Mouse (Mus musculus) hindbrain, embryonic 14.5 days (tissue): ENCODE results near the gene Gm49358. TPM values are rescaled to one million over a fixed set of nuclear protein-coding genes. Genes with fewer than 3 reads are reported as not detected.
A peak's percentile ranks its signal among the peaks of the same experiment; 100 is the strongest.

Source experiments
- ATAC-seq: fragments of 200-750 bp; cut with Nextera tagmentation; 2 replicates; pipeline ENCODE4 v1.8.0; 2017; ENCODE audit warnings: moderate number of reproducible peaks, mild to moderate bottlenecking, moderate TSS enrichment, moderate library complexity; ENCODE audit not compliant: low FRiP score
- DNase-seq: peaks from one replicate; pipeline ENCODE4 v3.0.0-alpha.2; 2015; ENCODE audit warnings: low spot score
- H3K27ac ChIP-seq: fragments of 300-500 bp; sonication (generic); 2 replicates; pipeline ENCODE4 v1.5.1; 2014; ENCODE audit warnings: mild to moderate bottlenecking, moderate library complexity
- H3K27me3 ChIP-seq: fragments of 300-500 bp; sonication (generic); 2 replicates; pipeline ENCODE4 v1.6.1; 2014; ENCODE audit warnings: mild to moderate bottlenecking, low read length, mixed read lengths; ENCODE audit not compliant: control insufficient read depth, insufficient read depth
- H3K36me3 ChIP-seq: fragments of 300-500 bp; sonication (generic); replicated peaks from 2 replicates; pipeline ENCODE4 v1.6.1; 2014; ENCODE audit not compliant: control insufficient read depth, insufficient read depth
- H3K4me1 ChIP-seq: fragments of 300-500 bp; sonication (generic); replicated peaks from 2 replicates; pipeline ENCODE4 v1.6.1; 2014; ENCODE audit warnings: antibody characterized with exemption, low read length, mixed read lengths; ENCODE audit not compliant: control insufficient read depth, insufficient read depth
- H3K4me2 ChIP-seq: fragments of 300-500 bp; sonication (generic); replicated peaks from 2 replicates; pipeline ENCODE4 v1.6.1; 2014; ENCODE audit warnings: mild to moderate bottlenecking, moderate library complexity
- H3K4me3 ChIP-seq: fragments of 300-500 bp; sonication (generic); replicated peaks from 2 replicates; pipeline ENCODE4 v1.5.1; 2014; ENCODE audit warnings: mild to moderate bottlenecking, low read length
- H3K9ac ChIP-seq: fragments of 300-500 bp; sonication (generic); 2 replicates; pipeline ENCODE4 v1.6.1; 2014
- H3K9me3 ChIP-seq: fragments of 300-500 bp; sonication (generic); 2 replicates; pipeline ENCODE4 v1.6.1; 2016; ENCODE audit warnings: low read length; ENCODE audit not compliant: control insufficient read depth
- WGBS: fragments of 180-500 bp; shearing (Covaris S2); extraction: QIAGEN DNeasy Blood & Tissue Kit; methylation state at CpG from one replicate; pipeline ENCODE4 v1.1.7; 2014; 5-methylcytosine and 5-hydroxymethylcytosine counted together
- polyA plus RNA-seq: library from polyadenylated mRNA; unstranded; fragments of >200 nt; fragmentation: Nextera tagmentation; extraction: Ambion mirVana; gene quantifications from 2 replicates; pipeline ENCODE4 v1.2.1, GENCODE M21; 2014

The Gm49358 gene
- polyA plus RNA-seq, 1 experiment from 2014 or later, result 0.80 TPM

DNA sequence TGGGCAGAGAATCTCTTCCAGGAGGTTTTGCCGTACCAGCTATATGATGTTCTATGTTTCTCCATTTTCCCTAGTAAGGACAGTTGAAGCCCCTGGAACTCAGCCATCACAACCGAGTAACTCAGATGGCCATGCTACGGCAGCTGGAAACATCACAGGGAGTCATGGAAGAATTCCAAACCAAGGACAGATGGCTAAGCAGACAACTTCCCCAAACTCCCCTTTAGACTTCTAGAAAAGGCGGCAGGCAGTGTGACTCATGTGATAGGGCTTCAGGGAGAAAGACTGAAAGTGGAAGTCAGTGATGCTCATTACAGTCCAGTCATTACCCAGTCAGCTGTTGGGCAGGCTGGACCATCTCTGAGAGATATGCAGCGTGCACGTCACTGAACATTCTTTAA lies 8.5 kb downstream of the Gm49358 start:
- Histone ChIP-seq H3K36me3 (no peaks in the 10 kb centered on the region), H3K27me3 (no peaks in the 10 kb centered on the region), H3K27ac (no peak overlapping the region), H3K9ac (no peak overlapping the region), H3K4me1 (peaks cover 8% of the 10 kb centered on the region; the same call in 1 of the 2 replicates), H3K4me3 (no peak overlapping the region), H3K9me3 (no peaks in the 10 kb centered on the region), H3K4me2 (no peak overlapping the region)
- DNase-seq (peak; percentile 57), ATAC-seq (no peak)
- WGBS, result 69% methylated on average over 6 of the region's 6 CpGs

DNA sequence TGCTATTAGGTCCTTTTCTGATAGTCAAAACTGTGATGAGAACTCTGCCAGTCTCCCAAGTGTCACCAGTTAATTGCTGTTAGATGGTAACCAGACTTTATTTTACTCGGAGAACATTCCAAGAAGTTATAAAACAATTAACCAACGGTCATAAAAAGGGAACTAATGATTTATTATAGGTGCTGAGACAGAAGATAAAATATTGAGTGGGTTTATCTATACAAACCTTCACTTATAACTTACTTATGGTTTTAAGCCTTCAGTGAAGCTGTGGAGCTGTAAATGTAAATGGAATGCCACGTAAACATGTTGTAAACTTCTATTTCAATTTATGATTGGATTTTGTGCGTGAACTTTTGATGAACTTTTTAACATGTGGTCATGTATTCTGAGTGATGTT lies 9.6 kb downstream of the Gm49358 start:
- no peak for ATAC-seq
- H3K4me1 ChIP-seq, result peaks cover 8% of the 10 kb centered on the region; the same call in 1 of the 2 replicates
- no peak overlapping the region for H3K4me3 ChIP-seq
- no peak for DNase-seq
- H3K36me3 ChIP-seq, result no peaks in the 10 kb centered on the region
- no peak overlapping the region for H3K9ac ChIP-seq
- no peaks in the 10 kb centered on the region for H3K27me3 ChIP-seq
- WGBS, result 72% methylated on average over 4 of the region's 4 CpGs
- no peaks in the 10 kb centered on the region for H3K9me3 ChIP-seq
- H3K4me2 ChIP-seq, result no peak overlapping the region
- H3K27ac ChIP-seq, result no peak overlapping the region

DNA sequence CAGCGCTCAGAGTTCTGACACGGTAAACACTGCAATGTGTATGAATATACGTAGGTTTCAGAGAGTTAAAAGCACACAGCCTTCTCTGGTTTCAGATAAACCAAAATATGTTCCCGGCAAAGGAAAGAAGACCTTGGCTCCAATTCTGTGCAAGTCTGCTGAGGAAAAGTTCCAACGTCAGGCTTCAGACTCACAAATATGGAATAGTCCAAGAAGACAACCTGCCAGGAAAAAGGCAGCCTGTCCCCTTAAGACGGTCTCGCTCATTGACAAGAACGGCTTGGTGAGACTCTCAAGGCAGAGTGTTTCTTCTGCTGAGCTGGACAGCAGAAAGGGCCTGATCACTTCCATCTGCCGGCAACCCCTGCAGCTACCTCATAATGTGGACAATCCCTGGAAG lies 12.5 kb downstream of the Gm49358 start:
- Histone ChIP-seq H3K9me3 (no peaks in the 10 kb centered on the region), H3K36me3 (no peaks in the 10 kb centered on the region), H3K27me3 (peaks cover 3% of the 10 kb centered on the region; the same call in 1 of the 2 replicates), H3K4me2 (no peak overlapping the region), H3K27ac (no peak overlapping the region), H3K4me1 (peaks cover 10% of the 10 kb centered on the region), H3K4me3 (no peak overlapping the region), H3K9ac (no peak overlapping the region)
- WGBS, result 83% methylated on average over 9 of the region's 9 CpGs
- ATAC-seq, result no peak
- no peak for DNase-seq

DNA sequence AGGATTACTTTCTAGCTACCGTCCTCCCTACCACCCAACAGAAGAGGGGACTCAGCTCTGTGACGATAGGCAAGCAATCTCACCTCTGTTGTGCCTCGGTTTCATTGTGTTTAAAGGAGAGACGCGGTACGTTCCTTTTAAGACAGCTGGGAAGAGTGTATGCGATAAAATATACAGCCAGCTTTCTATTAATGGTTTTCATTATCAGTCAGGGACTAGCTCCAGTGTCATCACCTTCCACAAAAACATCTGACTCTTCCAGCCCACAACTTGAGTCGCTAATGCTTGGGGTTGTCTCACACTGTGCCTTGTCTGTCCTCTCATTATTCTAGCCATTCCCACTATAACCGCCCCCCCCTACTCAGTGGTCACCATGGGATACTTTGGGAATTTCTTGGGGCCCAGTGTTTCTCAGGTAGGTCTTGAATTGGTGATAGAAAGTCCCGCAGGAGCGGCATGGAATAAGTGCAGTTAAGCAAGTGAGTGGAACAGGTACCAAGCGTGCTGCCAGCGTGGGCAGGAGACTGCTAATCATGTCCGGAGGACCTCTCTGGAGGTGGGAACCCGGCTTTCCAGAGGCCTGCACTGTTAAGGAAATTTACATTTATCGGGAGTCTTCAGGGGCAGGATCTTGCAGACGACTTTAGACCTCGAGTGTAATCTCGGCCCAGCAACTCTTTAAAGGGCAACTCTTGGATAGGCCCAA lies 14.0 kb downstream of the Gm49358 start:
- no peaks in the 10 kb centered on the region for H3K36me3 ChIP-seq
- peak overlapping the region; percentile 75; the same call in 1 of the 2 replicates for H3K27ac ChIP-seq
- ATAC-seq (no peak), DNase-seq (no peak)
- 39% methylated on average over 19 of the region's 19 CpGs for WGBS
- peak overlapping the region; percentile 67 for H3K9ac ChIP-seq
- H3K27me3 ChIP-seq, result peaks cover 3% of the 10 kb centered on the region; the same call in 1 of the 2 replicates
- H3K4me1 ChIP-seq, result peaks cover 12% of the 10 kb centered on the region
- peak overlapping the region; percentile 69 for H3K4me3 ChIP-seq
- no peaks in the 10 kb centered on the region for H3K9me3 ChIP-seq
- H3K4me2 ChIP-seq, result peak overlapping the region; percentile 83

DNA sequence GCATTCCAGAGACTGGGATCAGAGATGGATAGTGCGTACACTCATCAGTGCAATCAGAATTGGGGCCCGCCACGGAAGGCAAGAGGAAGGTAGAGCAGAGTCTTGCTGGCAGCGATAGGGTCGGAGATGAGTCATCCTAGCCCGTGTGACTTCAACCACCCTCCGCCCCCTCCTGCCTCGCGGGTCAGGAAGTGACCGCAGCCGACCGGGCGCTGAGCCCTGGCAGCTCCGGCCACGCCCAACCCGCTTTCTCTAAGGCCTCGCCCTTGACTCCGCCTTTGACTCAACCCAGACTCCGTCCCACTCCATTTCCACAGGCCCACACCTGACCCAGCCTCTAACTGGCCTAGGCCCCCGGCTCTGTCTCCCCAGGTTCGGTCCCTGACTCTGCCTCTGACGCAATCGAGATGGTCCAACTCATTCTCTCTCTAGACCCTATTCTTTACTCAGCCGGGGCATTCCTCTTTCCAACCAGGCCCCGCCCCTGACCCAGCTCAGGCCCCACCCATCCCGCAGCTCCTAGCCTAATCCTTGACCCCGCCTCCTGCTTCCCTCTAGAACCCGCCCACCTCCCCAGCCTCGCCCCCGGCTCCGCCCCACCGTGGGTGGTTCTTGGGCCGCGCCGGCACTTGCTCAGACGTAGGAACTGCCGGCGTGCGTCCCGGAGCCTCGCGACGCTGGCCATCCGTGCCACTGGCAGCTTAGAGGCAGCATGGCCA lies 14.8 kb downstream of the Gm49358 start, which contains the start of gene Nt5dc3:
Nt5dc3 (plus strand) TSS at position 608 of the 719 bp plus-strand sequence.
- no peaks in the 10 kb centered on the region for H3K36me3 ChIP-seq
- peak; percentile 96 for ATAC-seq

DNA sequence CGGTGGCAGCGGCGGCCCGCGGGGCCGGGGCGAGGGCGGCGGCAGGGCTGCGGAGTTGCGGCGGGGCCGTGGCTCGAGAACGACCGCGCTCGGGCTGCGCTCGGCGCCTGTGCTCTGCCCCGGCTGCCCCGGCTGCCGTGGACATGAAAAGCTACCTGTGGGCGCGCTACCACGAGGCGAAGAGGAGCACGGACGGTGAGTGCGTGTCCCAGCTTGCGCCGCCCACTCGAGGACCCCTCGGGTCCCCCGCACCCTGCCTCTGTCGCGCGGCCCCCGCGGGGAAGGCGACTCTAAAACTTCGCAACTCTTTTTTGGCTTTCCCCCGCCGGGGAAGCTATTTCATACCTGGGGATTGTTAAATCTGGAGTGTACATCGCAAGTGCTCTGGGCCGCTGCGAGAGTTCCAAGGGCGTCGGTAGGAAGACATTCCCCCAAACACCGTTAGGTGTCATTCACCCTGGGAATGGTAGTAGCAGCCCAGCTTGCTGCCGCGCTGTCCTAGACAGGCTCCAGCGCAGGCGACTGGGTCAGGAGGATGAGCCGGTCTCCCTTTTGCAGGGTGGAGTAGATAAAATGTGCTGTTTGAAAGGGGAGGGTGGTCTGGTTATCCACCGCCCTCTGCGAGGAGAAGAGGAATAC lies 15.5 kb downstream of the Gm49358 start:
- ATAC-seq, result peak; percentile 63
- Histone ChIP-seq H3K4me1 (peaks cover 15% of the 10 kb centered on the region), H3K4me3 (peak overlapping the region; percentile 69), H3K36me3 (no peaks in the 10 kb centered on the region), H3K27ac (peak overlapping the region; percentile 69), H3K9ac (peak overlapping the region; percentile 67), H3K9me3 (no peaks in the 10 kb centered on the region), H3K27me3 (peaks cover 3% of the 10 kb centered on the region; the same call in 1 of the 2 replicates), H3K4me2 (peak overlapping the region; percentile 83)
- WGBS, result under 1% methylated on average over 58 of the region's 58 CpGs
- peak; percentile 29 for DNase-seq

More for the DNA sequence above, 14.8 kb downstream of the Gm49358 start, which contains the start of gene Nt5dc3:
- WGBS, result under 1% methylated on average over 43 of the region's 44 CpGs
- Histone ChIP-seq H3K4me1 (peaks cover 15% of the 10 kb centered on the region), H3K4me3 (peak within 1 kb of the TSS; percentile 69), H3K9me3 (no peaks in the 10 kb centered on the region), H3K4me2 (peak within 1 kb of the TSS; percentile 83), H3K27me3 (peaks cover 3% of the 10 kb centered on the region; the same call in 1 of the 2 replicates), H3K9ac (peak within 1 kb of the TSS; percentile 67), H3K27ac (peak within 1 kb of the TSS; percentile 75)
- DNase-seq, result peak; percentile 90

DNA sequence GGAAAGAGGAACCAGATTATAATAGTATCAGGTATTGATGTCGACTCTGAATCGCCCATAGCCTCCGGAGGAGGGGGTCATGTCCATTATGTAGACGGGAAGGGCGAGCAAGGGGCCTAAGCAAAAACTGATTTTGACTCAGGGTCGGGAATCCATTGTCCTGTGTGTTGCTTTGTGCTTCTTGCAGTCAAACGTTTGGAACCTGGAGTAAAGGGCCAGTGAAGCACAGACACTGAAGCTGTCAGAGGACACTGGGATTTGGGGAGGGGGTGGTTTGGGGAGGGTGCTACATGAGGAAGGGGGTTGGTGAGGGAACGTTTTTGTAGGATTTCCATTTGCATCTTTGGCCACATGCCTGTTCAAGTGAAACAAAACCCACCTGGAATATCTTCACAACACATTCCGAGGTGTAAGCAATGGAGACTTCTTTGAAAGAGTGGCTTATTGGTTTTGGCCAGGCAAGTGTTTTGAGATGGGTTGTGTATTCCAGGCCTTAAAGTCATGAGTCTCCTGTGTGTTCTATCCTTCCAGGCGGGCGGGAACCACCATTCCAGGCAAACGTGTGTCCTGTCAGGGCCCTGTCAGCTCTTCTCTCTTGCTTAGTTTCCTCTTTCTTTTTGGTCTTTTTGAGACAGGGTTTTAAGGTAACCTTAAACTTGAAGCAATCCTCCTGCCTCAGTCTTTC lies 16.2 kb downstream of the Gm49358 start:
- Histone ChIP-seq H3K4me1 (peaks cover 15% of the 10 kb centered on the region), H3K36me3 (no peaks in the 10 kb centered on the region), H3K27ac (peak overlapping the region; percentile 69), H3K4me3 (peak overlapping the region; percentile 69), H3K9ac (peak overlapping the region; percentile 67), H3K27me3 (peaks cover 3% of the 10 kb centered on the region; the same call in 1 of the 2 replicates), H3K4me2 (peak overlapping the region; percentile 83), H3K9me3 (no peaks in the 10 kb centered on the region)
- DNase-seq, result peak; percentile 35
- ATAC-seq, result no peak
- WGBS, result 17% methylated on average over 12 of the region's 12 CpGs

DNA sequence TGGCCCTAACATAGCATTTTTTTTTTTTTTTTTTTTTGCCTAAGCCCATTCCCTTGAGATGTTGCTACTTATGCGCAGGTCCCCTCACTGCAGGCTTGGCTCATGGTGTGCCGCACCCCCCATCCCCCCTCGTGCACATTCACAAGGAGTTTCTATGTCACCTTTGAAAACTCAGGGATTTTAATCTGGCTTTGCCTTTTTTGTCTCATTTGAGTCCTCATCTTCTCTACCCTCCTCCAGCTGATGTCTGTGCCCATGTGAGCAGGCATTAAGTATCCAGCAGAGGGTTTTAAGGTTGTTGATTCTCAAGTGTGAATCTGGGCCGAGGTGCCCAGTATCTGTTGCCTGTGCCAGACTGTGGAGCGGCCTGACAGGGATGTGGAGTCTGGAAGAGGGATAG lies 17.9 kb downstream of the Gm49358 start:
- Histone ChIP-seq H3K4me1 (peaks cover 15% of the 10 kb centered on the region), H3K9me3 (no peaks in the 10 kb centered on the region), H3K27ac (no peak overlapping the region), H3K36me3 (no peaks in the 10 kb centered on the region), H3K27me3 (peaks cover 3% of the 10 kb centered on the region; the same call in 1 of the 2 replicates), H3K4me3 (no peak overlapping the region), H3K4me2 (peak overlapping the region; percentile 11; the same call in 1 of the 2 replicates), H3K9ac (no peak overlapping the region)
- no peak for DNase-seq
- no peak for ATAC-seq
- WGBS, result 31% methylated on average over 5 of the region's 5 CpGs
